Mouse (Mus musculus) lung, embryonic 14.5 days (tissue): ENCODE data around the gene Arid1b. TPM values are rescaled to one million over a fixed set of nuclear protein-coding genes. Genes with fewer than 3 reads are reported as not detected.

ENCODE experiments used
- ATAC-seq: fragments of 200-750 bp; cut with Nextera tagmentation; 2 replicates; pipeline ENCODE4 v1.8.0; 2017; ENCODE audit warnings: mild to moderate bottlenecking, moderate TSS enrichment, moderate library complexity; ENCODE audit not compliant: insufficient read depth
- DNase-seq: peaks from one replicate; pipeline ENCODE4 v3.0.0-alpha.2; 2015
- H3K27ac ChIP-seq: fragments of 300-500 bp; sonication (generic); 2 replicates; pipeline ENCODE4 v1.5.1; 2014; ENCODE audit warnings: low read depth, mild to moderate bottlenecking, moderate library complexity
- H3K27me3 ChIP-seq: fragments of 300-500 bp; sonication (generic); 2 replicates; pipeline ENCODE4 v1.6.1; 2014; ENCODE audit warnings: low read length, control low read depth; ENCODE audit not compliant: insufficient read depth
- H3K36me3 ChIP-seq: fragments of 300-500 bp; sonication (generic); 2 replicates; pipeline ENCODE4 v1.6.1; 2014; ENCODE audit warnings: control low read depth; ENCODE audit not compliant: insufficient read depth
- H3K4me1 ChIP-seq: fragments of 300-500 bp; sonication (generic); 2 replicates; pipeline ENCODE4 v1.6.1; 2014; ENCODE audit warnings: antibody characterized with exemption, control low read depth; ENCODE audit not compliant: insufficient read depth
- H3K4me2 ChIP-seq: fragments of 300-500 bp; sonication (generic); 2 replicates; pipeline ENCODE4 v1.6.1; 2014; ENCODE audit warnings: mild to moderate bottlenecking
- H3K4me3 ChIP-seq: fragments of 300-500 bp; sonication (generic); 2 replicates; pipeline ENCODE4 v1.5.1; 2014; ENCODE audit warnings: low read depth, low read length
- H3K9ac ChIP-seq: fragments of 300-500 bp; sonication (generic); 2 replicates; pipeline ENCODE4 v1.6.1; 2014
- H3K9me3 ChIP-seq: fragments of 300-500 bp; sonication (generic); 2 replicates; pipeline ENCODE4 v1.6.1; 2016; ENCODE audit warnings: low read depth, low read length, control low read depth
- CTCF ChIP-seq: IDR thresholded peaks from 2 replicates; pipeline ENCODE4 v1.5.1; 2016; ENCODE audit warnings: antibody characterized with exemption, low read depth
- WGBS: fragments of 180-500 bp; shearing (Covaris S2); extraction: QIAGEN DNeasy Blood & Tissue Kit; methylation state at CpG from one replicate; pipeline ENCODE4 v1.1.7; 2014; 5-methylcytosine and 5-hydroxymethylcytosine counted together
- polyA plus RNA-seq: library from polyadenylated mRNA; unstranded; fragments of >200 nt; fragmentation: Nextera tagmentation; extraction: Ambion mirVana; gene quantifications from 2 replicates; pipeline ENCODE4 v1.2.1, GENCODE M21; 2014

Gene Arid1b
- polyA plus RNA-seq, 1 experiment from 2014 or later: 17.3 TPM

- 67% methylated on average over 11 of the region's 11 CpGs for WGBS
- Histone ChIP-seq H3K4me2 (no peak overlapping the region), H3K36me3 (peaks cover 27% of the 10 kb centered on the region), H3K27me3 (no peaks in the 10 kb centered on the region), H3K9me3 (no peaks in the 10 kb centered on the region), H3K27ac (no peak overlapping the region), H3K4me3 (no peak overlapping the region), H3K9ac (no peak overlapping the region), H3K4me1 (no peaks in the 10 kb centered on the region)
- no peak for TF ChIP-seq CTCF
- DNase-seq: no peak
- ATAC-seq: no peak
These were observed 309.0 kb downstream of the Arid1b start for GRCm38 (mm10) chr17:5302971-5303746.

DNA sequence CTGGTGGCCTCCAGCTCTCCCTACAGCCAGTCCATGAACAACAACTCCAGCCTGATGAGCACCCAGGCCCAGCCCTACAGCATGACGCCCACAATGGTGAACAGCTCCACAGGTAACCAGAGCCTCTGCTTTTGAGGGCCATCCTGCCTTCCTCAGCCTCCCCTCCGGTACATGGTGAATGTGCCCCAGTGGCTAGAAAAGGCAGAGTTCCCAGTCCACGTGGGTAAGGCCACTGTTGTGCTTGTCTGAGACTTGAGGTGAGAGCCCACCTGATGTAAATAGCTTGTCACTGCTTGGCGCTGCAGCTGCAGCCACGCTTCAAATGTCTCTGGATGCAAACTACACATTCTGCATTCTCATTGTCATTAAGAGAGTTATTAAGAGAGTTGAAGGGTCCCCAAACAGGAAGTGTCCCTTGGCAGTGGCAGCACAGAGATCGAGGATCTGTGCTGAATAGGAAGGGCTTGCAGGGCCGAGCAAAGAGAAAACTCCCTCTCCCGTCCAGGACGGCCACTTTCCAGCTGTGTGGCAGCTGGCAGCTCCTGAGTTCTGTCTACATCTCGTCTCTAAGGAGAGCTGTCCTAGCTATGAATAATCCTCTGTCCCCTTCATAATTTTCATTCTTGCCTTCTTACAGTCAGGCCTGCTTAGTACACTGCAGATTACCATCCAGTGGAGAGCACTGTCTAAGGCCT, 311.8 kb downstream of the Arid1b start:
- WGBS: 56% methylated on average over 10 of the region's 10 CpGs

DNA sequence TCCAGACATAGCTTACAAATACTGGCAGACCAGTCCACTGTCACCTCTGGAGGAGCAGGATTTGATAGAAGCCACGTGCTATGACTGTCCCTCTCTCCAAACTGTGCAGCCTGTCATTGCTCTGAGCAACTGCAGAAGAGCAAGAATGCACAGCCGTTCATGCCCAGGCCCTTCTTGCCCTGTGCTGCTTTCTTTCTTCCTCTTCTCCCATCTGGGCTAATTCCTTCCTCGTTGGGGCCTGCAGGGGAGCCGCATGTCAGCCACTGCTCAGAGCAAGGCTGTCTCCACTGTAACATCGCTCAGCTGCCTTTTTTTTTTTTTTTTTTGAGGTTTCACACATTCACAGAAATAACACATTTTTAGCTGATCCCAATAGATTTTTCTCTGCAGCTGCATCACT, 315.8 kb downstream of the Arid1b start:
- TF ChIP-seq CTCF: peak; percentile 5; the same call in 1 of the 2 replicates
- Histone ChIP-seq H3K27ac (peak overlapping the region; percentile 26; the same call in 1 of the 2 replicates), H3K9ac (no peak overlapping the region), H3K9me3 (no peaks in the 10 kb centered on the region), H3K4me1 (no peaks in the 10 kb centered on the region), H3K4me2 (no peak overlapping the region), H3K36me3 (peaks cover 37% of the 10 kb centered on the region), H3K27me3 (no peaks in the 10 kb centered on the region), H3K4me3 (no peak overlapping the region)
- WGBS: 24% methylated on average over 5 of the region's 5 CpGs
- ATAC-seq (peak; percentile 90), DNase-seq (peak; percentile 70)

More for the DNA sequence above, 311.8 kb downstream of the Arid1b start:
- DNase-seq (peak; percentile 47), ATAC-seq (no peak)
- Histone ChIP-seq H3K4me3 (no peak overlapping the region), H3K36me3 (peaks cover 29% of the 10 kb centered on the region), H3K4me2 (no peak overlapping the region), H3K9me3 (no peaks in the 10 kb centered on the region), H3K9ac (no peak overlapping the region), H3K27me3 (no peaks in the 10 kb centered on the region), H3K4me1 (no peaks in the 10 kb centered on the region), H3K27ac (no peak overlapping the region; the same call in 1 of the 2 replicates)
- TF ChIP-seq CTCF: no peak

DNA sequence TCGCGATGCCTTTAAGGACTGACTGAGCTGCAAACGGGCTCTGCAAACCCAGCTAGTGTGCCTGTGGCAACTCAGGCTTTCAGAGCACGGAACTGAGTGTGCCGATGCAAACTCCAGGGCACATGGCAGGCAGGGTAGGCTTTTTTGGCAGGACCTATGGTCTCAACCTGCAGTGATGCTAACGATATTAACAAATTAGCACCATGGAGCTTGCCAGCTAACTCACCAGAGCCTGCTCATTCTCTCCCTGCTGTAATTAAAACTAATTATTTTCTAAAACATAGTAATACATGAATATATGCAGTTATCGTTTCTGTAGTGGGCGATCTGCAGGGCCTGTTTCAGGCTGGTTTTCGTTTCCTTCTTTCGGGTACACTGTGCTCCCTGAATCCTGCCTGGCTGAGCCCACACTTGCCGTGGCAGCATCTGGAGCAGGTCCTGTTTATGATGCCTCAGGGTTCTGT, 316.3 kb downstream of the Arid1b start:
- no peaks in the 10 kb centered on the region for H3K27me3 ChIP-seq
- no peaks in the 10 kb centered on the region for H3K4me1 ChIP-seq
- H3K4me3 ChIP-seq: no peak overlapping the region
- peaks cover 35% of the 10 kb centered on the region for H3K36me3 ChIP-seq
- H3K27ac ChIP-seq: peak overlapping the region; percentile 26; the same call in 1 of the 2 replicates
- no peak overlapping the region for H3K4me2 ChIP-seq
- TF ChIP-seq CTCF: no peak
- H3K9ac ChIP-seq: no peak overlapping the region
- ATAC-seq (no peak), DNase-seq (no peak)
- 71% methylated on average over 11 of the region's 11 CpGs for WGBS
- no peaks in the 10 kb centered on the region for H3K9me3 ChIP-seq

GRCm38 (mm10) chr17:5311062-5311461, 316.9 kb downstream of the Arid1b start:
- ATAC-seq: no peak
- Histone ChIP-seq H3K27me3 (no peaks in the 10 kb centered on the region), H3K4me2 (no peak overlapping the region), H3K9ac (no peak overlapping the region), H3K27ac (no peak overlapping the region), H3K36me3 (peaks cover 29% of the 10 kb centered on the region), H3K9me3 (no peaks in the 10 kb centered on the region), H3K4me3 (no peak overlapping the region), H3K4me1 (no peaks in the 10 kb centered on the region)
- 86% methylated on average over 7 of the region's 7 CpGs for WGBS
- no peak for TF ChIP-seq CTCF
- DNase-seq: no peak

DNA sequence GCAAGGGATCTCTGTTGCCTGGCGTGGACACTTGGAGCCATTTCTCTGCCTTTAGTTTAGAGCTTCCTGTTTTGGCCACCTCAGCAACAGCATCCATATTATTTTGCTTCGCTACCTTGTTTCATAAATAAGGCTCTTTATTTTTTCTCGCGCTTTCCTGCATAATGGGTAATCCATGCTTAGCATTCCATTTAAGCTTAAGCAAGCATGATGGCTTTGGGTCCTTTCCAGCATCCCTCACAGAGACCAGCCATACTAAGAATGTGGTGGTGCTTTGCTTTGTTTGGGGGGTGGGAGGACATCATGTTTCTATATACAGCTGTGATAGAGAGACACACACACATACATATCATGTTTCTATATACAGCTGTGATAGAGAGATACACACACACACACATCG, 318.2 kb downstream of the Arid1b start:
- DNase-seq (no peak), ATAC-seq (no peak)
- Histone ChIP-seq H3K4me3 (no peak overlapping the region), H3K27me3 (no peaks in the 10 kb centered on the region), H3K27ac (no peak overlapping the region), H3K4me2 (no peak overlapping the region), H3K9ac (no peak overlapping the region), H3K36me3 (peaks cover 28% of the 10 kb centered on the region), H3K9me3 (no peaks in the 10 kb centered on the region), H3K4me1 (no peaks in the 10 kb centered on the region)
- TF ChIP-seq CTCF: no peak
- 78% methylated on average over 5 of the region's 5 CpGs for WGBS

- TF ChIP-seq CTCF: no peak
- Histone ChIP-seq H3K27ac (no peak overlapping the region), H3K4me2 (no peak overlapping the region), H3K27me3 (no peaks in the 10 kb centered on the region), H3K9me3 (no peaks in the 10 kb centered on the region), H3K36me3 (peaks cover 37% of the 10 kb centered on the region), H3K4me1 (no peaks in the 10 kb centered on the region), H3K4me3 (no peak overlapping the region), H3K9ac (no peak overlapping the region)
- DNase-seq (no peak), ATAC-seq (no peak)
- 55% methylated on average over 7 of the region's 7 CpGs for WGBS
These were observed 320.6 kb downstream of the Arid1b start for GRCm38 (mm10) chr17:5314735-5315134.
